Mouse (Mus musculus) embryonic fibroblast, embryonic 13.5 days (primary cell): ENCODE results near the gene Gm20219.

Source experiments
- CTCF ChIP-seq: IDR thresholded peaks from 2 replicates; pipeline ENCODE4 v1.5.1; 2011; ENCODE audit warnings: mild to moderate bottlenecking, control low read depth, low read length, moderate library complexity, borderline replicate concordance; ENCODE audit not compliant: insufficient read depth
- POLR2A ChIP-seq: IDR thresholded peaks from 2 replicates; pipeline ENCODE4 v1.6.1; 2011; ENCODE audit warnings: low read depth, mild to moderate bottlenecking, control low read depth, low read length, moderate library complexity

DNA sequence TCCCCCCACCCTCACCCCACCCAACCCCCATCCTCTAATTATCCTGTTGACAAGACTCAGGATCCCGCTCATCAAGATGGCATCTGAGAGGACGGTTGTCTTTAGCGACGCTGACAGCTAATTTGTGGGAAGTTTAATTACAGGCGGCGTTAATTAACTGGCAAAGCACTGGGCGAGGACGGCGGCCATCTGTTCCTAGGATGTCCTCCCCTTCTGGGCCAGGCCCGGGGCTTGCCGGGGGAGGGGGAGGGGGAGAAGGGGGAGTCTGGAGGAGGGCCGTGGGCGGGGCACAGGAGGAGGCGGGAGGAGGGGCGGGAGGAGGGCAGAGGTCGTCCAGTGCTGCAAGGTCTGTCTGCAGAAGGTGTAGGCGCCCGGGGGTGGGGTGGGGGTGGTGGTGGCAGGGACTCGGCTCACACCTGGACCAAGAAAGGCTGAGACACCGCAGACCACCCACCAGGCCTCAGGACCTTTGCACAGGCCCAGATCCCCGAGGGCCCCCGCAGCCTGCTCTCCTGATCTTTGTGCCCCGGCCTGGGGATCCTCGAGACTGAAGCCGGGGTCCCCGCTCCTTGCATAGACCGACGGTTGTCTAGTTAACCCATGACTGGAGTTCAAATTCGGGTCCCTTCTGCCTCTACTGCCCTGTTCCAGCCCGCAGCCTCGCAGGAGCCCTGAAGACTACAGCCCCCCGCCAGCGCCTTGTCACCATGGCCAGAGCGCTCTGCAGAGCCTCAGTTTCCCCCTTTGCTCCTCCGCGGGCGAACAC, 44.3 kb downstream of the Gm20219 start:
- no peak for TF ChIP-seq POLR2A
- no peak for TF ChIP-seq CTCF
